Mouse (Mus musculus): Measurements from ENCODE around the gene Kcnq1. TPM values are rescaled to one million over a fixed set of nuclear protein-coding genes. Genes with fewer than 3 reads are reported as not detected.

The Kcnq1 gene
- polyA plus RNA-seq, 1 experiment from 2014 or later: 10.5 TPM

DNA sequence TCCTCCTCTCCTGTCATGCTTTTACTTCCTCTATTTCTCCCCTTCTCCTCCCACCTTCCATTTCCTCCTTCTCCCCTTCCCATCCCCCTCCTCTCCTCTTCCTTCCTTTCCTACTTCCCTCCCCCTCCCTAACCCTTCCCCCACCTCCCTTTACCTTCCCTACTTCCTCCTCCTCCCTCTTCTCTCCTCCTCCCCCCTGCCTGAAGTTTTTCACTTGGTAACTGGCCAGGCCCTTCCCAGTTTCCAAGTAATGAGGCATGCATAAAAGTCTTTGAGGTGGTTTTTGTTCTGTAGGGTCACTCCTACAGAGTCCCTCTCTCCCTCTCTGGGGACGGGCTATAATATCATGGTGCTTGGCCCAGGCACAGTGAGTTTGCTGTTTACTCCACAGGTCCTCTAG lies 13.2 kb downstream of the Kcnq1 start:
- no peak overlapping the region for H3K4me3 ChIP-seq (ENCODE audit: low read depth, low read length)
- peaks cover 18% of the 10 kb centered on the region for H3K4me1 ChIP-seq (replicated peaks; ENCODE audit: control insufficient read depth, insufficient read depth, low read length)
- WGBS: 30% methylated on average over 1 of the region's 1 CpGs
- H3K9me3 ChIP-seq (ENCODE audit: control insufficient read depth): no peaks in the 10 kb centered on the region
- no peak overlapping the region for H3K9ac ChIP-seq (ENCODE audit: low read depth, low read length)
- peak overlapping the region; percentile 68 for H3K27ac ChIP-seq (ENCODE audit: low read depth, low read length)
- no peaks in the 10 kb centered on the region for H3K27me3 ChIP-seq (replicated peaks; ENCODE audit: control insufficient read depth, insufficient read depth, low read length)
- no peak; the same call in 1 of the 2 replicates for ATAC-seq
- H3K36me3 ChIP-seq (ENCODE audit: control insufficient read depth, insufficient read depth): no peaks in the 10 kb centered on the region
- no peak overlapping the region for H3K4me2 ChIP-seq (replicated peaks; ENCODE audit: low read depth)
- TF ChIP-seq CTCF (IDR thresholded peaks at IDR 0.05; ENCODE audit: low read depth): no peak

DNA sequence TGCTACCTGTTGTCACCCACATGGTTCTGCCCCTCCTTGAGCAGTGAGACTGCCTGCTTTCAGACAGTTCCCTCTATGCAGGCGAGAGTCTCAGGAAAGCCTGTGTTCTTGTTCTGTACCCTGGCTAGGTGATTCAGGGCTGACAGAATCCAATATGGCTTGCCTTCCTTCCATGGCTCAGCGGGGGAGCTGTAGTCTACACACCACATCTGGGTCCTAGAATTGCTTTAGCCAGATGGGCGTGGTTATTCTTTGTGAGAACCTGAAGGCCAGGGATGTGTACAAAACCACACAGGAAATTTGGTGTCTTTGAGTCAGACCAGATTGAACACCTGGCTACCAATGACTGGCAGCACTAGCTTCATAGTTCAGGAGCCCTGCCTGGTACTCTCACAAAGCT lies 13.7 kb downstream of the Kcnq1 start:
- no peak for ATAC-seq
- no peak overlapping the region for H3K4me3 ChIP-seq (ENCODE audit: low read depth, low read length)
- H3K4me1 ChIP-seq (replicated peaks; ENCODE audit: control insufficient read depth, insufficient read depth, low read length): peaks cover 21% of the 10 kb centered on the region
- WGBS: 67% methylated on average over 3 of the region's 3 CpGs
- no peak overlapping the region for H3K4me2 ChIP-seq (replicated peaks; ENCODE audit: low read depth)
- TF ChIP-seq CTCF (IDR thresholded peaks at IDR 0.05; ENCODE audit: low read depth): no peak
- peak overlapping the region; percentile 68 for H3K27ac ChIP-seq (ENCODE audit: low read depth, low read length)
- no peaks in the 10 kb centered on the region for H3K9me3 ChIP-seq (ENCODE audit: control insufficient read depth)
- H3K36me3 ChIP-seq (ENCODE audit: control insufficient read depth, insufficient read depth): no peaks in the 10 kb centered on the region
- no peaks in the 10 kb centered on the region for H3K27me3 ChIP-seq (replicated peaks; ENCODE audit: control insufficient read depth, insufficient read depth, low read length)
- H3K9ac ChIP-seq (ENCODE audit: low read depth, low read length): no peak overlapping the region

DNA sequence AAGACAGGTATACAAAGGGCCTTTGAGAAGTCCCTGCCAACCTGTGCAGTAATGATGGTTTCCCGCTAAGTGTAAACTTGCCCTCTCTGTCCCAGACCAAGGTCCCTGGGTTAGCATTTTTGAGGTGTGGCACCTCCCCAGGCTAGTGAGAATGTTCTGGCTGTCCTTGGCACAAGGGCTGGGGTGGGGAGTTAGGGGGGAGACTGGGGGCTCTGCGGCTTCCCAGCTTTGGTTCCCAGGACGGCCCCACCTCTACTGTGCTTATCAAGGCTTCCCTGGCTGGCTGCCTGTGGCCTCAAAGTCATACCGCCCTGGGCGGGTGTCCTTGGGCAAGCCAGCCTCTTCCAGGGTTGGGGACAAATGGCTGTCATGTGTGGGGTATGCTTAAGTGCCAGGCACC lies 16.0 kb downstream of the Kcnq1 start:
- no peak for TF ChIP-seq CTCF (IDR thresholded peaks at IDR 0.05; ENCODE audit: low read depth)
- 33% methylated on average over 5 of the region's 5 CpGs for WGBS
- no peak overlapping the region for H3K9ac ChIP-seq (ENCODE audit: low read depth, low read length)
- peaks cover 21% of the 10 kb centered on the region for H3K4me1 ChIP-seq (replicated peaks; ENCODE audit: control insufficient read depth, insufficient read depth, low read length)
- H3K27ac ChIP-seq (ENCODE audit: low read depth, low read length): peak overlapping the region; percentile 57; the same call in 1 of the 2 replicates
- no peak overlapping the region for H3K4me3 ChIP-seq (ENCODE audit: low read depth, low read length)
- H3K4me2 ChIP-seq (replicated peaks; ENCODE audit: low read depth): no peak overlapping the region
- peak; percentile 85 for ATAC-seq
- H3K27me3 ChIP-seq (replicated peaks; ENCODE audit: control insufficient read depth, insufficient read depth, low read length): no peaks in the 10 kb centered on the region
- H3K36me3 ChIP-seq (ENCODE audit: control insufficient read depth, insufficient read depth): no peaks in the 10 kb centered on the region
- H3K9me3 ChIP-seq (ENCODE audit: control insufficient read depth): no peaks in the 10 kb centered on the region

DNA sequence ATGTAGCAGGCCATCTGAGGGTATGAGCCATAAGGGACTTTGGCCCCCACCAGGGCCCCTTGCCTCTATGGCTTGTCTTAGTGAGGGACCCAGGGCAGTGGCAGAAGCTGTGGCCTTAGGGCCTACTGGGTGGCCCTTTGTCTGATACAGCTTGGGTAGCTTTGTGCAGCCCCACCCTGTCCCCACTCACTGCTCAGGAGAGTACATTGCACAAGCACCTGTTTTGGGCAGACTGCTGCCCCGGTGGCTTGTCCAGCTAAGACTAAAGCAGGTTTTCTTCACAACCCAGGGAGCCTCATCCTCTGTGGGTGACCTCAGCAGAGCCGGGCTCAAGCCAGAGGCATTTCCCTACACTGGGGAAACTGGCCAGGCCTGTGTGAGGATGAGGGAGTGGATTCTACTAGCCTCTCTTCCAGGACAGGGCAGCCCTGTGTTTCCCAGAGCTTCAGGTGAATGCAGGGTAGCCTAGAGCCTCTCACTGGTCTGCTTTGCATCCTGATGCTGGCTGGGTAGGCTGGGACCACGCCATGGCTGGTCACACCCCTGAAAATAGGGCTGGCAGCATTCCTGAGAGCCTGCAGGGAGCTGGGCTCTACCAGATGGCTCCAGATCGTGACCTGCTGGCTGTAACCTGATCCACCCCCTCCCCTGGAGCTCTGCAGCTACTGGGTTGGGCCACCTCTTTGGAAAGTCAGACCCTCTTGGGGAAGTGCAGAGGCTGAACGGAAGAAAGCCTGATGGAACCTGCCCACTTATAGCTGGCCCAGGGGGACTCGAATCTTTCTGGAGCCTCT lies 17.9 kb downstream of the Kcnq1 start:
- H3K36me3 ChIP-seq (ENCODE audit: control insufficient read depth, insufficient read depth): no peaks in the 10 kb centered on the region
- peaks cover 21% of the 10 kb centered on the region for H3K4me1 ChIP-seq (replicated peaks; ENCODE audit: control insufficient read depth, insufficient read depth, low read length)
- WGBS: 17% methylated on average over 6 of the region's 6 CpGs
- H3K27me3 ChIP-seq (replicated peaks; ENCODE audit: control insufficient read depth, insufficient read depth, low read length): no peaks in the 10 kb centered on the region
- no peak overlapping the region for H3K9ac ChIP-seq (ENCODE audit: low read depth, low read length)
- H3K4me3 ChIP-seq (ENCODE audit: low read depth, low read length): no peak overlapping the region
- TF ChIP-seq CTCF (IDR thresholded peaks at IDR 0.05; ENCODE audit: low read depth): no peak
- ATAC-seq: no peak
- H3K27ac ChIP-seq (ENCODE audit: low read depth, low read length): 0 out of 2 replicates have a peak overlapping the region, but pooled peaks have one; percentile 21
- H3K4me2 ChIP-seq (replicated peaks; ENCODE audit: low read depth): no peak overlapping the region
- H3K9me3 ChIP-seq (ENCODE audit: control insufficient read depth): no peaks in the 10 kb centered on the region

DNA sequence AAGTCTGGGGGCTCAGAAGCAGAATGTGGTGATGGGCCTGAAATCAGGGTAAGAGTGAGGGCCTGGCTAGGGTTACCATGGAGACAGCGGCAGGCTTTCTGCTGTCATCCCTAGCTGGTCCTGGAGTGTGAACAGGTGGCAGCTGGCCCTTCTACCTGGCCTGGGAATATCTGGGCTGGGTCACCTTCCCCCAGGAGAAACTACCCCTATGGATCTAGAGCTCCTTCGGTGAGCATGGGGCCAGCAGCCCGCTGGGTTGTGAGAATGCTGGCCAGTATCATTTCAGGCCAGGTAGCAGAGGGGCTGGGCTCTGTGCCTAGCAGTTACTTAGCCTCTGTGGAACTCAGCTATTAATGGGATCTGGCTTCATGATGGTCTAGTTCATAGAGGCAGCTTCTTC lies 18.7 kb downstream of the Kcnq1 start:
- no peak for ATAC-seq
- Histone ChIP-seq H3K9me3 (ENCODE audit: control insufficient read depth) (no peaks in the 10 kb centered on the region), H3K4me2 (replicated peaks; ENCODE audit: low read depth) (no peak overlapping the region), H3K4me3 (ENCODE audit: low read depth, low read length) (no peak overlapping the region), H3K36me3 (ENCODE audit: control insufficient read depth, insufficient read depth) (no peaks in the 10 kb centered on the region), H3K27ac (ENCODE audit: low read depth, low read length) (no peak overlapping the region), H3K4me1 (replicated peaks; ENCODE audit: control insufficient read depth, insufficient read depth, low read length) (peaks cover 19% of the 10 kb centered on the region), H3K27me3 (replicated peaks; ENCODE audit: control insufficient read depth, insufficient read depth, low read length) (no peaks in the 10 kb centered on the region), H3K9ac (ENCODE audit: low read depth, low read length) (no peak overlapping the region)
- TF ChIP-seq CTCF (IDR thresholded peaks at IDR 0.05; ENCODE audit: low read depth): no peak
- 63% methylated on average over 3 of the region's 3 CpGs for WGBS

DNA sequence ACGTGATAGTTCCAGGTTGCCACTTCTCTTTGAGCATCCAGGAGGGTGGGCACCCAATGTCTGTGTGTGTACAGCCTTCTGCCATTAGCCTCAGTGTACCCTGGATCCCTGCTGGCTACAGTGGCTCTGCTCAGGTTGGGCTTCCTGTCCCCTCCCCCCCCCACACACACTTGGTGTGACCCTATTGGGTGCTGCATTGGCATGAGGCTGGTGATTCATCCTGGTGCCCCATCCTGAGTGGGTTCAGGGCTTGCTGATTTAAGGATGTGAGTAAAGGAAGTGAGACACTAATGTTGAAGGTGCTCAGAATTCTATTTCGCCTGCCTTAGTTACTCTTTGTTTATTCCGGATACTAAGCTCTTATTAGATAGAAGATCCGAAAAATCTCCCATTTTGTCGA lies 26.7 kb downstream of the Kcnq1 start:
- Histone ChIP-seq H3K9me3 (ENCODE audit: control insufficient read depth) (no peaks in the 10 kb centered on the region), H3K4me1 (replicated peaks; ENCODE audit: control insufficient read depth, insufficient read depth, low read length) (no peaks in the 10 kb centered on the region), H3K27me3 (replicated peaks; ENCODE audit: control insufficient read depth, insufficient read depth, low read length) (no peaks in the 10 kb centered on the region), H3K4me3 (ENCODE audit: low read depth, low read length) (no peak overlapping the region), H3K36me3 (ENCODE audit: control insufficient read depth, insufficient read depth) (no peaks in the 10 kb centered on the region; the same call in 1 of the 2 replicates), H3K9ac (ENCODE audit: low read depth, low read length) (no peak overlapping the region), H3K27ac (ENCODE audit: low read depth, low read length) (no peak overlapping the region), H3K4me2 (replicated peaks; ENCODE audit: low read depth) (no peak overlapping the region)
- TF ChIP-seq CTCF (IDR thresholded peaks at IDR 0.05; ENCODE audit: low read depth): no peak
- no peak for ATAC-seq
- 82% methylated on average over 5 of the region's 5 CpGs for WGBS
